Mouse (Mus musculus) forebrain, embryonic 11.5 days (tissue): Measurements from ENCODE around the gene AC161166.1. TPM values are rescaled to one million over a fixed set of nuclear protein-coding genes. Genes with fewer than 3 reads are reported as not detected.
A peak's percentile ranks its signal among the peaks of the same experiment; 100 is the strongest.

Experiments used
- ATAC-seq: fragments of 200-750 bp; cut with Nextera tagmentation; replicated peaks from 2 replicates; pipeline ENCODE4 v1.8.0; 2017; ENCODE audit warnings: moderate TSS enrichment; ENCODE audit not compliant: low FRiP score
- DNase-seq: peaks from one replicate; pipeline ENCODE4 v3.0.0-alpha.2; 2017; ENCODE audit warnings: low spot score
- H3K27ac ChIP-seq: fragments of 300-500 bp; sonication (generic); 2 replicates; pipeline ENCODE4 v1.5.1; 2014; ENCODE audit warnings: low read depth, low read length
- H3K27me3 ChIP-seq: fragments of 300-500 bp; sonication (generic); 2 replicates; pipeline ENCODE4 v1.6.1; 2014; ENCODE audit warnings: mild to moderate bottlenecking, low read length, mixed read lengths; ENCODE audit not compliant: control insufficient read depth, insufficient read depth
- H3K36me3 ChIP-seq: fragments of 300-500 bp; sonication (generic); 2 replicates; pipeline ENCODE4 v1.6.1; 2014; ENCODE audit warnings: mild to moderate bottlenecking, low read length, moderate library complexity, mixed read lengths; ENCODE audit not compliant: control insufficient read depth, insufficient read depth
- H3K4me1 ChIP-seq: fragments of 300-500 bp; sonication (generic); replicated peaks from 2 replicates; pipeline ENCODE4 v1.6.1; 2014; ENCODE audit warnings: low read length, mixed read lengths; ENCODE audit not compliant: control insufficient read depth, insufficient read depth
- H3K4me2 ChIP-seq: fragments of 300-500 bp; sonication (generic); 2 replicates; pipeline ENCODE4 v1.6.1; 2014; ENCODE audit warnings: low read depth, mild to moderate bottlenecking, low read length, moderate library complexity, mixed read lengths; ENCODE audit not compliant: severe bottlenecking
- H3K4me3 ChIP-seq: fragments of 300-500 bp; sonication (generic); 2 replicates; pipeline ENCODE4 v1.5.1; 2014; ENCODE audit warnings: low read depth, low read length
- H3K9ac ChIP-seq: fragments of 300-500 bp; sonication (generic); 2 replicates; pipeline ENCODE4 v1.6.1; 2014; ENCODE audit warnings: low read length
- H3K9me3 ChIP-seq: fragments of 300-500 bp; sonication (generic); 2 replicates; pipeline ENCODE4 v1.6.1; 2016; ENCODE audit warnings: low read length, mixed read lengths; ENCODE audit not compliant: control insufficient read depth
- WGBS: fragments of 180-500 bp; shearing (Covaris S2); extraction: QIAGEN DNeasy Blood & Tissue Kit; methylation state at CpG from one replicate; pipeline ENCODE4 v1.1.7; 2014; 5-methylcytosine and 5-hydroxymethylcytosine counted together
- polyA plus RNA-seq: library from polyadenylated mRNA; unstranded; fragments of >200 nt; fragmentation: Nextera tagmentation; extraction: Ambion mirVana; gene quantifications from 2 replicates; pipeline ENCODE4 v1.2.1, GENCODE M21; 2014

The AC161166.1 gene
- polyA plus RNA-seq, 1 experiment from 2014 or later, result 0.96 TPM

GRCm38 (mm10) chr7:24539686-24540085, 27.4 kb upstream of the AC161166.1 start:
- H3K4me2 ChIP-seq, result no peak overlapping the region
- no peak overlapping the region for H3K9ac ChIP-seq
- peaks cover 2% of the 10 kb centered on the region; the same call in 1 of the 2 replicates for H3K27me3 ChIP-seq
- whole genome bisulfite sequencing, result 95% methylated on average over 4 of the region's 4 CpGs
- ATAC-seq (no peak), DNase-seq (no peak)
- H3K36me3 ChIP-seq, result no peaks in the 10 kb centered on the region
- no peaks in the 10 kb centered on the region for H3K9me3 ChIP-seq
- H3K4me3 ChIP-seq, result no peak overlapping the region
- H3K4me1 ChIP-seq, result no peaks in the 10 kb centered on the region
- H3K27ac ChIP-seq, result no peak overlapping the region

- H3K9ac ChIP-seq, result no peak overlapping the region
- peaks cover 4% of the 10 kb centered on the region; the same call in 1 of the 2 replicates for H3K4me1 ChIP-seq
- 74% methylated on average over 5 of the region's 5 CpGs for WGBS
- no peak for DNase-seq
- H3K27ac ChIP-seq, result no peak overlapping the region
- H3K4me3 ChIP-seq, result no peak overlapping the region
- H3K9me3 ChIP-seq, result no peaks in the 10 kb centered on the region
- no peak overlapping the region for H3K4me2 ChIP-seq
- H3K36me3 ChIP-seq, result no peaks in the 10 kb centered on the region
- peaks cover 9% of the 10 kb centered on the region for H3K27me3 ChIP-seq
- no peak for ATAC-seq
Observed at GRCm38 (mm10) chr7:24538701-24539100, 26.4 kb upstream of the AC161166.1 start.

- Histone ChIP-seq H3K36me3 (no peaks in the 10 kb centered on the region), H3K9me3 (no peaks in the 10 kb centered on the region), H3K27me3 (peaks cover 14% of the 10 kb centered on the region), H3K4me1 (peaks cover 6% of the 10 kb centered on the region; the same call in 1 of the 2 replicates), H3K9ac (no peak overlapping the region), H3K4me3 (no peak overlapping the region), H3K27ac (no peak overlapping the region), H3K4me2 (no peak overlapping the region)
- WGBS, result 56% methylated on average over 5 of the region's 5 CpGs
- ATAC-seq (no peak), DNase-seq (no peak)
Observed at GRCm38 (mm10) chr7:24538154-24538553, 25.9 kb upstream of the AC161166.1 start.

GRCm38 (mm10) chr7:24537591-24537990, 25.3 kb upstream of the AC161166.1 start:
- Histone ChIP-seq H3K4me2 (no peak overlapping the region), H3K4me1 (peaks cover 6% of the 10 kb centered on the region; the same call in 1 of the 2 replicates), H3K27me3 (peaks cover 16% of the 10 kb centered on the region), H3K27ac (no peak overlapping the region), H3K9me3 (no peaks in the 10 kb centered on the region), H3K36me3 (no peaks in the 10 kb centered on the region), H3K4me3 (no peak overlapping the region), H3K9ac (no peak overlapping the region)
- DNase-seq, result no peak
- ATAC-seq, result no peak
- WGBS, result 84% methylated on average over 5 of the region's 5 CpGs

- DNase-seq (no peak), ATAC-seq (no peak)
- 81% methylated on average over 4 of the region's 4 CpGs for WGBS
Observed at GRCm38 (mm10) chr7:24537081-24537480, 24.8 kb upstream of the AC161166.1 start.

GRCm38 (mm10) chr7:24534301-24534700, 22.0 kb upstream of the AC161166.1 start:
- H3K27ac ChIP-seq, result no peak overlapping the region
- peaks cover 16% of the 10 kb centered on the region for H3K27me3 ChIP-seq
- WGBS, result 25% methylated on average over 19 of the region's 19 CpGs
- ATAC-seq, result no peak
- peaks cover 13% of the 10 kb centered on the region for H3K4me1 ChIP-seq
- H3K36me3 ChIP-seq, result no peaks in the 10 kb centered on the region
- H3K4me3 ChIP-seq, result no peak overlapping the region
- H3K4me2 ChIP-seq, result no peak overlapping the region
- H3K9ac ChIP-seq, result no peak overlapping the region
- DNase-seq, result no peak
- H3K9me3 ChIP-seq, result no peaks in the 10 kb centered on the region

More at GRCm38 (mm10) chr7:24537081-24537480, 24.8 kb upstream of the AC161166.1 start:
- Histone ChIP-seq H3K27ac (no peak overlapping the region), H3K9me3 (no peaks in the 10 kb centered on the region), H3K9ac (no peak overlapping the region), H3K27me3 (peaks cover 16% of the 10 kb centered on the region), H3K36me3 (no peaks in the 10 kb centered on the region), H3K4me3 (no peak overlapping the region), H3K4me1 (peaks cover 7% of the 10 kb centered on the region), H3K4me2 (no peak overlapping the region)

- Histone ChIP-seq H3K27ac (no peak overlapping the region), H3K9ac (no peak overlapping the region), H3K9me3 (no peaks in the 10 kb centered on the region), H3K4me3 (0 out of 2 replicates have a peak overlapping the region, but pooled peaks have one; percentile 9), H3K4me2 (0 out of 2 replicates have a peak overlapping the region, but pooled peaks have one; percentile 15), H3K36me3 (no peaks in the 10 kb centered on the region), H3K4me1 (peaks cover 13% of the 10 kb centered on the region), H3K27me3 (peaks cover 16% of the 10 kb centered on the region)
- 16% methylated on average over 37 of the region's 42 CpGs for WGBS
- DNase-seq, result peak; percentile 65
- no peak for ATAC-seq
Observed at GRCm38 (mm10) chr7:24533806-24534205, 21.6 kb upstream of the AC161166.1 start.

- Histone ChIP-seq H3K27ac (no peak overlapping the region), H3K9me3 (no peaks in the 10 kb centered on the region), H3K36me3 (no peaks in the 10 kb centered on the region), H3K4me3 (no peak overlapping the region), H3K4me1 (peaks cover 13% of the 10 kb centered on the region), H3K27me3 (peaks cover 16% of the 10 kb centered on the region), H3K4me2 (no peak overlapping the region), H3K9ac (no peak overlapping the region)
- no peak for DNase-seq
- ATAC-seq, result no peak
- 54% methylated on average over 28 of the region's 28 CpGs for WGBS
Observed at GRCm38 (mm10) chr7:24533031-24533571, 20.8 kb upstream of the AC161166.1 start.
